Mouse (Mus musculus) liver, embryonic 13.5 days (tissue): ENCODE data around the gene Galnt6. TPM values are rescaled to one million over a fixed set of nuclear protein-coding genes. Genes with fewer than 3 reads are reported as not detected.

ENCODE experiments used
- ATAC-seq: fragments of 200-750 bp; cut with Nextera tagmentation; 2 replicates; pipeline ENCODE4 v1.8.0; 2017; ENCODE audit warnings: low read depth, mild to moderate bottlenecking, moderate number of reproducible peaks, moderate library complexity
- DNase-seq: peaks from one replicate; pipeline ENCODE4 v3.0.0; 2022
- H3K27ac ChIP-seq: fragments of 300-500 bp; sonication (generic); 2 replicates; pipeline ENCODE4 v1.5.1; 2015; ENCODE audit warnings: moderate library complexity, mild to moderate bottlenecking, inconsistent platforms
- H3K27me3 ChIP-seq: fragments of 300-500 bp; sonication (generic); 2 replicates; pipeline ENCODE4 v1.6.1; 2015; ENCODE audit warnings: mild to moderate bottlenecking, inconsistent platforms
- H3K36me3 ChIP-seq: fragments of 300-500 bp; sonication (generic); 2 replicates; pipeline ENCODE4 v1.6.1; 2015; ENCODE audit warnings: mild to moderate bottlenecking, inconsistent platforms
- H3K4me1 ChIP-seq: fragments of 300-500 bp; sonication (generic); replicated peaks from 2 replicates; pipeline ENCODE4 v1.6.1; 2015; ENCODE audit warnings: inconsistent platforms
- H3K4me2 ChIP-seq: fragments of 300-500 bp; sonication (generic); 2 replicates; pipeline ENCODE4 v1.6.1; 2015; ENCODE audit warnings: inconsistent platforms, mild to moderate bottlenecking, moderate library complexity
- H3K4me3 ChIP-seq: fragments of 300-500 bp; sonication (generic); replicated peaks from 2 replicates; pipeline ENCODE4 v1.5.1; 2015; ENCODE audit warnings: mild to moderate bottlenecking, inconsistent platforms
- H3K9ac ChIP-seq: fragments of 300-500 bp; sonication (generic); 2 replicates; pipeline ENCODE4 v1.6.1; 2015; ENCODE audit warnings: mild to moderate bottlenecking, inconsistent platforms
- H3K9me3 ChIP-seq: fragments of 300-500 bp; sonication (generic); replicated peaks from 2 replicates; pipeline ENCODE4 v1.6.1; 2016; ENCODE audit warnings: inconsistent platforms
- WGBS: fragments of 180-500 bp; shearing (Covaris S2); methylation state at CpG from one replicate; pipeline ENCODE4 v1.1.7; 2015; ENCODE audit not compliant: insufficient replicate concordance; 5-methylcytosine and 5-hydroxymethylcytosine counted together
- polyA plus RNA-seq: library from polyadenylated mRNA; unstranded; fragments of >200 nt; fragmentation: Nextera tagmentation; extraction: Ambion mirVana; gene quantifications from 2 replicates; pipeline ENCODE4 v1.2.1, GENCODE M21; 2015

The Galnt6 gene
- polyA plus RNA-seq, 1 experiment from 2014 or later, result 1.1 TPM

- Histone ChIP-seq H3K9me3 (no peaks in the 10 kb centered on the region), H3K9ac (no peak overlapping the region), H3K27me3 (no peaks in the 10 kb centered on the region), H3K27ac (no peak overlapping the region), H3K36me3 (no peaks in the 10 kb centered on the region), H3K4me1 (peaks cover 76% of the 10 kb centered on the region), H3K4me2 (peak overlapping the region; percentile 74; the same call in 1 of the 2 replicates), H3K4me3 (no peak overlapping the region)
- no peak for DNase-seq
- 64% methylated on average over 8 of the region's 8 CpGs for WGBS
- no peak for ATAC-seq
Observed at GRCm38 (mm10) chr15:100670004-100670403, 59.2 kb downstream of the Galnt6 start.

- peak within 1 kb of the TSS; percentile 66 for H3K4me3 ChIP-seq
- no peaks in the 10 kb centered on the region for H3K9me3 ChIP-seq
- H3K9ac ChIP-seq, result peak within 1 kb of the TSS; percentile 76
- no peaks in the 10 kb centered on the region for H3K27me3 ChIP-seq
- peak; percentile 61 for ATAC-seq
- H3K4me2 ChIP-seq, result peak within 1 kb of the TSS; percentile 74
- H3K27ac ChIP-seq, result peak within 1 kb of the TSS; percentile 63
- DNase-seq, result peak; percentile 65
- no peaks in the 10 kb centered on the region for H3K36me3 ChIP-seq
- WGBS, result 22% methylated on average over 20 of the region's 20 CpGs
- H3K4me1 ChIP-seq, result peaks cover 76% of the 10 kb centered on the region
Observed at GRCm38 (mm10) chr15:100669337-100669736, 59.8 kb downstream of the Galnt6 start, which contains the start of gene Bin2. TSS of gene Bin2 (minus strand) at chr15:100669553.

- Histone ChIP-seq H3K36me3 (no peaks in the 10 kb centered on the region), H3K4me1 (peaks cover 71% of the 10 kb centered on the region), H3K9ac (peak overlapping the region; percentile 76; the same call in 1 of the 2 replicates), H3K4me3 (peak overlapping the region; percentile 66), H3K27me3 (no peaks in the 10 kb centered on the region), H3K4me2 (peak overlapping the region; percentile 74), H3K9me3 (no peaks in the 10 kb centered on the region), H3K27ac (peak overlapping the region; percentile 47)
- WGBS, result 45% methylated on average over 5 of the region's 5 CpGs
- ATAC-seq, result no peak
- DNase-seq, result no peak
Observed at GRCm38 (mm10) chr15:100667871-100668545, 61.2 kb downstream of the Galnt6 start.

- peak overlapping the region; percentile 52; the same call in 1 of the 2 replicates for H3K9ac ChIP-seq
- H3K9me3 ChIP-seq, result no peaks in the 10 kb centered on the region
- H3K4me1 ChIP-seq, result peaks cover 70% of the 10 kb centered on the region
- no peak for DNase-seq
- H3K36me3 ChIP-seq, result no peaks in the 10 kb centered on the region
- peak overlapping the region; percentile 66 for H3K4me3 ChIP-seq
- peak overlapping the region; percentile 74 for H3K4me2 ChIP-seq
- H3K27me3 ChIP-seq, result no peaks in the 10 kb centered on the region
- H3K27ac ChIP-seq, result peak overlapping the region; percentile 47
- no peak for ATAC-seq
- 25% methylated on average over 6 of the region's 6 CpGs for WGBS
Observed at GRCm38 (mm10) chr15:100667420-100667819, 61.8 kb downstream of the Galnt6 start.

- 8% methylated on average over 12 of the region's 12 CpGs for WGBS
- DNase-seq (no peak), ATAC-seq (no peak)
- no peaks in the 10 kb centered on the region for H3K9me3 ChIP-seq
- H3K27me3 ChIP-seq, result no peaks in the 10 kb centered on the region
- peaks cover 73% of the 10 kb centered on the region for H3K4me1 ChIP-seq
- peak overlapping the region; percentile 47 for H3K27ac ChIP-seq
- peak overlapping the region; percentile 66 for H3K4me3 ChIP-seq
- no peaks in the 10 kb centered on the region for H3K36me3 ChIP-seq
- H3K4me2 ChIP-seq, result peak overlapping the region; percentile 74
- H3K9ac ChIP-seq, result peak overlapping the region; percentile 52
Observed at GRCm38 (mm10) chr15:100666851-100667250, 62.3 kb downstream of the Galnt6 start.

- H3K4me3 ChIP-seq, result peak overlapping the region; percentile 66
- 5% methylated on average over 7 of the region's 7 CpGs for WGBS
- no peaks in the 10 kb centered on the region for H3K27me3 ChIP-seq
- ATAC-seq, result peak; percentile 37; the same call in 1 of the 2 replicates
- peak; percentile 33 for DNase-seq
- H3K9ac ChIP-seq, result peak overlapping the region; percentile 44
- peak overlapping the region; percentile 47; the same call in 1 of the 2 replicates for H3K27ac ChIP-seq
- H3K4me1 ChIP-seq, result peaks cover 70% of the 10 kb centered on the region
- peak overlapping the region; percentile 74 for H3K4me2 ChIP-seq
- H3K9me3 ChIP-seq, result no peaks in the 10 kb centered on the region
- no peaks in the 10 kb centered on the region for H3K36me3 ChIP-seq
Observed at GRCm38 (mm10) chr15:100666219-100666696, 62.9 kb downstream of the Galnt6 start.

GRCm38 (mm10) chr15:100665411-100666218 lies 63.6 kb downstream of the Galnt6 start:
- Histone ChIP-seq H3K36me3 (no peaks in the 10 kb centered on the region), H3K27ac (0 out of 2 replicates have a peak overlapping the region, but pooled peaks have one; percentile 47), H3K9me3 (no peaks in the 10 kb centered on the region), H3K27me3 (no peaks in the 10 kb centered on the region), H3K4me2 (peak overlapping the region; percentile 74), H3K4me3 (peak overlapping the region; percentile 66), H3K4me1 (peaks cover 70% of the 10 kb centered on the region), H3K9ac (peak overlapping the region; percentile 44)
- WGBS, result 22% methylated on average over 9 of the region's 9 CpGs
- ATAC-seq (no peak), DNase-seq (no peak)

- peak overlapping the region; percentile 74; the same call in 1 of the 2 replicates for H3K4me2 ChIP-seq
- no peak for ATAC-seq
Observed at GRCm38 (mm10) chr15:100664813-100665274, 64.3 kb downstream of the Galnt6 start.

GRCm38 (mm10) chr15:100660805-100661204 lies 68.4 kb downstream of the Galnt6 start:
- no peak overlapping the region for H3K4me3 ChIP-seq
- H3K9ac ChIP-seq, result no peak overlapping the region
- H3K36me3 ChIP-seq, result peaks cover 13% of the 10 kb centered on the region
- H3K27me3 ChIP-seq, result no peaks in the 10 kb centered on the region
- H3K27ac ChIP-seq, result no peak overlapping the region
- 75% methylated on average over 5 of the region's 5 CpGs for WGBS
- peaks cover 39% of the 10 kb centered on the region for H3K4me1 ChIP-seq
- no peaks in the 10 kb centered on the region for H3K9me3 ChIP-seq
- no peak overlapping the region for H3K4me2 ChIP-seq
- no peak for DNase-seq
- no peak for ATAC-seq

More at GRCm38 (mm10) chr15:100664813-100665274, 64.3 kb downstream of the Galnt6 start:
- Histone ChIP-seq H3K4me3 (no peak overlapping the region), H3K9me3 (no peaks in the 10 kb centered on the region), H3K4me1 (peaks cover 73% of the 10 kb centered on the region), H3K36me3 (no peaks in the 10 kb centered on the region), H3K27me3 (no peaks in the 10 kb centered on the region), H3K9ac (no peak overlapping the region), H3K27ac (no peak overlapping the region)
- no peak for DNase-seq
- 30% methylated on average over 9 of the region's 9 CpGs for WGBS

GRCm38 (mm10) chr15:100660306-100660705 lies 68.9 kb downstream of the Galnt6 start:
- no peak overlapping the region for H3K27ac ChIP-seq
- H3K4me1 ChIP-seq, result peaks cover 34% of the 10 kb centered on the region
- DNase-seq, result no peak
- no peak overlapping the region for H3K9ac ChIP-seq
- peaks cover 13% of the 10 kb centered on the region for H3K36me3 ChIP-seq
- WGBS, result 62% methylated on average over 9 of the region's 9 CpGs
- no peaks in the 10 kb centered on the region for H3K27me3 ChIP-seq
- H3K4me2 ChIP-seq, result no peak overlapping the region
- H3K4me3 ChIP-seq, result no peak overlapping the region
- no peaks in the 10 kb centered on the region for H3K9me3 ChIP-seq
- no peak for ATAC-seq

- DNase-seq (no peak), ATAC-seq (no peak)
- 71% methylated on average over 5 of the region's 5 CpGs for WGBS
- peaks cover 16% of the 10 kb centered on the region for H3K36me3 ChIP-seq
- peaks cover 17% of the 10 kb centered on the region for H3K4me1 ChIP-seq
- no peak overlapping the region for H3K27ac ChIP-seq
- H3K9me3 ChIP-seq, result no peaks in the 10 kb centered on the region
- no peak overlapping the region for H3K9ac ChIP-seq
- no peaks in the 10 kb centered on the region for H3K27me3 ChIP-seq
- no peak overlapping the region for H3K4me3 ChIP-seq
- H3K4me2 ChIP-seq, result no peak overlapping the region
Observed at GRCm38 (mm10) chr15:100655201-100655600, 74.0 kb downstream of the Galnt6 start.
